Mouse (Mus musculus) kidney, adult 2 months (tissue): ENCODE measurements at regions not wholly inside any gene's neighbourhood (a gene's known extent, or its start where the extent isn't known, plus 50 kb on each side); places are given as distances from the start of the nearest gene placed in this dataset.

Experiments used
- DNase-seq: peaks from one replicate; pipeline ENCODE4 v3.0.0; 2021
- H3K27ac ChIP-seq: fragments of 200-500 bp; 2 replicates; pipeline ENCODE4 v1.5.1; 2012; ENCODE audit warnings: low read depth, low read length, control low read depth, inconsistent platforms; ENCODE audit not compliant: insufficient read depth
- H3K27me3 ChIP-seq: fragments of 200-500 bp; replicated peaks from 2 replicates; pipeline ENCODE4 v1.6.1; 2012; ENCODE audit warnings: mild to moderate bottlenecking, moderate library complexity, low read length, inconsistent platforms; ENCODE audit not compliant: control insufficient read depth, insufficient read depth
- H3K36me3 ChIP-seq: fragments of 200-500 bp; 2 replicates; pipeline ENCODE4 v1.6.1; 2012; ENCODE audit warnings: mild to moderate bottlenecking, moderate library complexity, low read length, inconsistent platforms; ENCODE audit not compliant: control insufficient read depth, insufficient read depth
- H3K4me1 ChIP-seq: fragments of 200-500 bp; 2 replicates; pipeline ENCODE4 v1.6.1; 2011; ENCODE audit warnings: low read length; ENCODE audit not compliant: control insufficient read depth, insufficient read depth
- H3K4me3 ChIP-seq: fragments of 200-500 bp; 2 replicates; pipeline ENCODE4 v1.5.1; 2011; ENCODE audit warnings: mild to moderate bottlenecking, low read depth, low read length, control low read depth; ENCODE audit not compliant: insufficient read depth
- CTCF ChIP-seq: fragments of 200-500 bp; conservative IDR thresholded peaks from 2 replicates; pipeline ENCODE4 v1.5.1; 2011; ENCODE audit warnings: low read depth, mild to moderate bottlenecking, control low read depth, low read length, moderate library complexity, mixed read lengths; ENCODE audit not compliant: insufficient read depth, insufficient read length
- POLR2A ChIP-seq: fragments of 200-500 bp; IDR thresholded peaks from one replicate; pipeline ENCODE4 v1.6.1; 2011; ENCODE audit warnings: low read depth, low read length, control low read depth
- WGBS: fragments of 180-500 bp; shearing (Covaris S2); methylation state at CpG from one replicate; pipeline ENCODE4 v1.1.7; 2018; 5-methylcytosine and 5-hydroxymethylcytosine counted together

GRCm38 (mm10) chr4:125419491-125420255, 70.8 kb upstream of the Grik3 start:
- peak; percentile 96 for DNase-seq

GRCm38 (mm10) chr4:125415308-125415707, 75.2 kb upstream of the Grik3 start:
- Histone ChIP-seq H3K4me3 (no peak overlapping the region), H3K27ac (no peak overlapping the region), H3K4me1 (peaks cover 7% of the 10 kb centered on the region; the same call in 1 of the 2 replicates), H3K27me3 (no peaks in the 10 kb centered on the region), H3K36me3 (no peaks in the 10 kb centered on the region)
- TF ChIP-seq POLR2A: no peak
- TF ChIP-seq CTCF: no peak
- 59% methylated on average over 11 of the region's 11 CpGs for WGBS
- no peak for DNase-seq

More at GRCm38 (mm10) chr4:125419491-125420255, 70.8 kb upstream of the Grik3 start:
- no peaks in the 10 kb centered on the region for H3K27me3 ChIP-seq
- H3K4me1 ChIP-seq: peaks cover 8% of the 10 kb centered on the region; the same call in 1 of the 2 replicates
- TF ChIP-seq POLR2A: no peak
- peak overlapping the region; percentile 84 for H3K27ac ChIP-seq
- H3K36me3 ChIP-seq: no peaks in the 10 kb centered on the region
- 33% methylated on average over 12 of the region's 12 CpGs for WGBS
- no peak overlapping the region for H3K4me3 ChIP-seq

GRCm38 (mm10) chr4:125413833-125414719, 76.4 kb upstream of the Grik3 start:
- no peak overlapping the region for H3K27ac ChIP-seq
- TF ChIP-seq CTCF (no peak), POLR2A (no peak)
- DNase-seq: peak; percentile 28

GRCm38 (mm10) chr4:125410736-125411441, 79.6 kb upstream of the Grik3 start:
- WGBS: 44% methylated on average over 8 of the region's 8 CpGs
- no peaks in the 10 kb centered on the region for H3K4me1 ChIP-seq
- DNase-seq: no peak
- no peaks in the 10 kb centered on the region for H3K36me3 ChIP-seq
- no peak overlapping the region for H3K27ac ChIP-seq
- no peaks in the 10 kb centered on the region for H3K27me3 ChIP-seq
- no peak overlapping the region for H3K4me3 ChIP-seq
- TF ChIP-seq POLR2A: no peak
- no peak for TF ChIP-seq CTCF

More at GRCm38 (mm10) chr4:125413833-125414719, 76.4 kb upstream of the Grik3 start:
- Histone ChIP-seq H3K27me3 (no peaks in the 10 kb centered on the region), H3K36me3 (no peaks in the 10 kb centered on the region), H3K4me3 (no peak overlapping the region), H3K4me1 (no peaks in the 10 kb centered on the region; the same call in 1 of the 2 replicates)
- 77% methylated on average over 7 of the region's 7 CpGs for WGBS

- DNase-seq: no peak
- 72% methylated on average over 13 of the region's 13 CpGs for WGBS
- H3K27ac ChIP-seq: no peak overlapping the region
- TF ChIP-seq CTCF (no peak), POLR2A (no peak)
- no peaks in the 10 kb centered on the region for H3K4me1 ChIP-seq
- no peak overlapping the region for H3K4me3 ChIP-seq
- H3K27me3 ChIP-seq: no peaks in the 10 kb centered on the region
- H3K36me3 ChIP-seq: no peaks in the 10 kb centered on the region
Observed at GRCm38 (mm10) chr4:125399376-125400112, 91.0 kb upstream of the Grik3 start.

- DNase-seq: no peak
- TF ChIP-seq POLR2A (no peak), CTCF (no peak)
- H3K36me3 ChIP-seq: no peaks in the 10 kb centered on the region
- H3K27me3 ChIP-seq: no peaks in the 10 kb centered on the region
- H3K4me1 ChIP-seq: no peaks in the 10 kb centered on the region
- WGBS: 68% methylated on average over 12 of the region's 12 CpGs
- no peak overlapping the region for H3K4me3 ChIP-seq
- H3K27ac ChIP-seq: no peak overlapping the region
Observed at GRCm38 (mm10) chr4:125397007-125397461, 93.5 kb upstream of the Grik3 start.
